Mouse (Mus musculus): Measurements from ENCODE around the gene Galnt6.
"Not testable (repeated sequence)": the region's sequence is repeated elsewhere in the genome, so short reads cannot be mapped to it uniquely, and the experiment has no call there.

The Galnt6 gene

GRCm38 (mm10) chr15:100729281-100729985 is at the start of gene Galnt6:
TSS of gene Galnt6 (minus strand) at chr15:100729376.
- no peak for DNase-seq (ENCODE audit: low spot score)

GRCm38 (mm10) chr15:100777020-100778016 is 48.1 kb upstream of the Galnt6 start:
- DNase-seq (ENCODE audit: low spot score) = no peak

GRCm38 (mm10) chr15:100776424-100776823 is 47.2 kb upstream of the Galnt6 start:
- DNase-seq (ENCODE audit: low spot score) = peak; percentile 79

GRCm38 (mm10) chr15:100775189-100776166 is 46.3 kb upstream of the Galnt6 start:
- DNase-seq (ENCODE audit: low spot score) = no peak

- DNase-seq (ENCODE audit: low spot score) = not testable (repeated sequence)
Measured at GRCm38 (mm10) chr15:100773859-100774258, 44.7 kb upstream of the Galnt6 start.

GRCm38 (mm10) chr15:100772685-100773084 is 43.5 kb upstream of the Galnt6 start:
- DNase-seq (ENCODE audit: low spot score) = no peak

GRCm38 (mm10) chr15:100770338-100770737 is 41.2 kb upstream of the Galnt6 start:
- DNase-seq (ENCODE audit: low spot score) = no peak

- DNase-seq (ENCODE audit: low spot score) = not testable (repeated sequence)
Measured at GRCm38 (mm10) chr15:100769023-100769422, 39.8 kb upstream of the Galnt6 start.

- DNase-seq (ENCODE audit: low spot score) = no peak
Measured at GRCm38 (mm10) chr15:100767851-100768250, 38.7 kb upstream of the Galnt6 start.

GRCm38 (mm10) chr15:100766826-100767225 is 37.6 kb upstream of the Galnt6 start:
- peak; percentile 59 for DNase-seq (ENCODE audit: low spot score)

GRCm38 (mm10) chr15:100764163-100764951 is 35.2 kb upstream of the Galnt6 start:
- no peak for DNase-seq (ENCODE audit: low spot score)

GRCm38 (mm10) chr15:100762649-100763048 is 33.5 kb upstream of the Galnt6 start:
- DNase-seq (ENCODE audit: low spot score) = no peak

- DNase-seq (ENCODE audit: low spot score) = peak; percentile 86
Measured at GRCm38 (mm10) chr15:100761419-100762185, 32.4 kb upstream of the Galnt6 start, which contains the start of gene Slc4a8. TSS of gene Slc4a8 (plus strand) at chr15:100761747.

GRCm38 (mm10) chr15:100761036-100761418 is 31.9 kb upstream of the Galnt6 start:
- DNase-seq (ENCODE audit: low spot score) = no peak

- DNase-seq (ENCODE audit: low spot score) = no peak
Measured at GRCm38 (mm10) chr15:100759286-100759685, 30.1 kb upstream of the Galnt6 start.

- DNase-seq (ENCODE audit: low spot score) = no peak
Measured at GRCm38 (mm10) chr15:100757527-100757978, 28.4 kb upstream of the Galnt6 start.

GRCm38 (mm10) chr15:100755881-100756624 is 26.9 kb upstream of the Galnt6 start:
- DNase-seq (ENCODE audit: low spot score) = no peak

GRCm38 (mm10) chr15:100755498-100755859 is 26.3 kb upstream of the Galnt6 start:
- DNase-seq (ENCODE audit: low spot score) = no peak

GRCm38 (mm10) chr15:100754805-100755497 is 25.8 kb upstream of the Galnt6 start:
- no peak for DNase-seq (ENCODE audit: low spot score)

All from ovary, adult 18-20 months (tissue).